Mouse (Mus musculus): ENCODE measurements around the gene Mgat4c. TPM values are rescaled to one million over a fixed set of nuclear protein-coding genes. Genes with fewer than 3 reads are reported as not detected.
A peak's percentile ranks its signal among the peaks of the same experiment; 100 is the strongest.

Mgat4c gene
- total and polyA plus RNA-seq, 2 experiments from 2014 or later: 50.3 to 81.8 TPM

DNA sequence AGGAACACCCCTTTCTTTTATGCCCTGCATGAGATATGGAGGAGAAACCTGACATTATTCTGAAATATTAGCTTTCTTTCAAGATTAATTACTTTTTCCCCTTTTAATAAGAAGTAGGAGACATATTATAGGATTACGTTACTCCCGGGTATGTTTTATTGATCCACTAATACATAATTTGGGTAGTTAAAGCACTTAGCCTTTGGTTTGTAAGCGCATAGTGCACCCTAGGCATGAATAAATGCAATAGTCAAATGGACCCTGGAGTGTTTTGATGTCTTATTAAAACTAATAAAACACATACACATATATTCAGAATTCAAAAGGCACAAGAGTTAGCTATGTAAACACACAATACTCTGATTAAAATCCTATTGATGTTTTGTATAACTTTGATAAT lies 374.9 kb downstream of the Mgat4c start:
- Histone ChIP-seq H3K27me3 (ENCODE audit: insufficient read depth, low read length) (no peaks in the 10 kb centered on the region), H3K9me3 (ENCODE audit: low read length) (no peaks in the 10 kb centered on the region), H3K4me2 (ENCODE audit: low read depth, low read length, poor library complexity, severe bottlenecking) (no peak overlapping the region), H3K27ac (ENCODE audit: low read depth, low read length) (no peak overlapping the region), H3K4me3 (ENCODE audit: low read depth, low read length) (no peak overlapping the region), H3K4me1 (ENCODE audit: insufficient read depth, low read length) (no peaks in the 10 kb centered on the region), H3K9ac (replicated peaks; ENCODE audit: low read length, poor library complexity, severe bottlenecking) (no peak overlapping the region), H3K36me3 (ENCODE audit: insufficient read depth, low read length) (no peaks in the 10 kb centered on the region)
- no peak for DNase-seq (ENCODE audit: low spot score)
- 59% methylated on average over 3 of the region's 3 CpGs for WGBS
- no peak for ATAC-seq (ENCODE audit: low FRiP score)
- no peak for TF ChIP-seq CTCF (IDR thresholded peaks at IDR 0.05)

DNA sequence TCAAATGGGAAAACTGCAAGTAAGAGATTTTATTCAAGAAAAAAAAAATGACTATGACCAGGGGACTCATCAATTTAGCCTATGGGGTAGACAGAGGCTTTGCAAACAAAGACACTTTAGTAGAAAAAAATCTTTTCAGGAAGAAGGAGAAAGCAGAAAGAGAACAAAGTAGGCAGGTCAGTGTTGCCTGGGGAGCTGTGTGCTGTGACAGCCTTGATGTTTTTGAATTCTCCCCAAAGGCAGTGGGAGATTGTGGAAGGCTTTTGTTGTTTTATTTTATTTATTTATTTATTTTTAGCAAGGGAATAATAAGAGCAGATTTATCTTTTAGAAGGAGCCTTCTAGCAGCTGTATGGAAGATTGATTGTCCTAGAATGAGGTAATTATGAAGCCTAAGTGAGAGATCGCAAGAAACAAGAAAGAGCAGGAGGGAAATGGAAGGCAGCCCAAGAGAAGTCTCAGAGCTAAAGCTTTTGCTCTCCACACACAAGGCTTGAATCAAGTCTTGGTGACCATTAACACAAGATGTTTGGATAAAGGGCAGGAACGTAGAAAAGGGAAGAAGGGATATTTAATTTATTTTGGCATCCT lies 375.8 kb downstream of the Mgat4c start:
- DNase-seq (ENCODE audit: low spot score) (peak; percentile 19), ATAC-seq (ENCODE audit: low FRiP score) (no peak)

DNA sequence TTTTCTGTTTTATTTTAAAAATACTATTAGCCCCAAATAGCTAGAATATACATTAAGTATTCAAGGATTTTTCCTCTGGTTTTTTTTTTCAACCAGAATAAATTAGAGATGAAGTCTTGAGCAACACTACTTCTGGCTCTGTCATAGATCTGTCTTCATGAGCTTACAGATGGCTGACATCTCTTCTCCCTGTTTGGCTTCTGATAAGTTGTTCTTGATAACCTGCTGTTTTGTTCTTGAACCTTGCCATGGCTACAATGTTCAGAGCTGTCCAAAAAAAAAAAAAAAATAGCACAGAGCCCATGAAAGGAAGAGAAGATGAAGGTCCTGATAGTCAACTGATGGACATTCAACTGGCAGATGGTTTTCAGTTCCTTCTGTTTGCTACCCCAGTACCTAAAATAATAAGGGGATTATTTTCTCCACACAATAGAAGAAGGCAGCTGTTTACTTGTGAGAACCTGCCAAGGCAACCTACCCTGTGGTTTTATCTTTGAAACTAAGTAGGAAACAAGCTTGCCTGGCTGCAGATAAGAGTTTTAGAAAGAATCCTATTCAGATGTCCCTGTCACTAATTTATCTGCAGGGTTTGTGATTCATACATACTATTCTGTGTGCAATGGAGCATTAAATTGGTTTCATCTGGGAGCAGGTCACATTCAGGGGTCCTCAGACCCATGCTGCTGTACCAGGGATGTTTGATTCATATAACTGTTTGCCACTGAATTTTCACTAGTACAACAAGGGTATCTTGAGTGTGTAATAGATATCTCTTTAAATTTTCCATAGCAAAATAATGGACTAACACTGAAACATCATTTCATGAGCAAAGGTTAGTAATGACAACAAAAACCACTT lies 393.5 kb downstream of the Mgat4c start:
- H3K36me3 ChIP-seq (ENCODE audit: insufficient read depth, low read length): no peaks in the 10 kb centered on the region
- H3K4me1 ChIP-seq (ENCODE audit: insufficient read depth, low read length): no peaks in the 10 kb centered on the region
- ATAC-seq (ENCODE audit: low FRiP score): no peak
- H3K9ac ChIP-seq (replicated peaks; ENCODE audit: low read length, poor library complexity, severe bottlenecking): no peak overlapping the region
- H3K4me3 ChIP-seq (ENCODE audit: low read depth, low read length): no peak overlapping the region
- peak; percentile 4 for DNase-seq (ENCODE audit: low spot score)
- no peak overlapping the region for H3K4me2 ChIP-seq (ENCODE audit: low read depth, low read length, poor library complexity, severe bottlenecking)
- no peak overlapping the region for H3K27ac ChIP-seq (ENCODE audit: low read depth, low read length)
- no peak for TF ChIP-seq CTCF (IDR thresholded peaks at IDR 0.05)
- no peaks in the 10 kb centered on the region for H3K9me3 ChIP-seq (ENCODE audit: low read length)
- no peaks in the 10 kb centered on the region for H3K27me3 ChIP-seq (ENCODE audit: insufficient read depth, low read length)

More for the DNA sequence above, 375.8 kb downstream of the Mgat4c start:
- TF ChIP-seq CTCF (IDR thresholded peaks at IDR 0.05): no peak
- Histone ChIP-seq H3K4me3 (ENCODE audit: low read depth, low read length) (no peak overlapping the region), H3K4me1 (ENCODE audit: insufficient read depth, low read length) (no peaks in the 10 kb centered on the region), H3K9ac (replicated peaks; ENCODE audit: low read length, poor library complexity, severe bottlenecking) (no peak overlapping the region), H3K9me3 (ENCODE audit: low read length) (no peaks in the 10 kb centered on the region), H3K27me3 (ENCODE audit: insufficient read depth, low read length) (no peaks in the 10 kb centered on the region), H3K36me3 (ENCODE audit: insufficient read depth, low read length) (no peaks in the 10 kb centered on the region), H3K27ac (ENCODE audit: low read depth, low read length) (no peak overlapping the region), H3K4me2 (ENCODE audit: low read depth, low read length, poor library complexity, severe bottlenecking) (no peak overlapping the region)
- WGBS: 23% methylated on average over 2 of the region's 2 CpGs

DNA sequence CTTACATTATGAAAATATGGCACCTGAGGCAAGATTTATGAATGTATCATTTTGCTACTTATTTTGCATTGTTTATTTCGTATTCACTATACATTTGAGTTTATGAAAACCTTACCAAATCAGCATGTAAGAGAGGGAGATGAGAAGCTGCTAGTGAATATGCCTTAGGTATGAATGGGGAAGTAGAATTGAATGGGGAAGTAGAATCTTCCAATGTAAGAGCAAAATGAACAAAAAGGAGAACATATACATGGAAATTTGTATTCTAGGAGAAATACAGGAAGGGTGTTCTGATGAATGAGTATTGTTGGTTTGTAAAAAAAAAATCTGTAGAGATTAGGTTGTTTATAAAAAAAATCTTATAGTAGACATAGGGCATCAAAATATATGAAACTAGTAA lies 441.9 kb downstream of the Mgat4c start:
- no peak overlapping the region for H3K4me3 ChIP-seq (ENCODE audit: low read depth, low read length)
- no peaks in the 10 kb centered on the region for H3K4me1 ChIP-seq (ENCODE audit: insufficient read depth, low read length)
- H3K4me2 ChIP-seq (ENCODE audit: low read depth, low read length, poor library complexity, severe bottlenecking): no peak overlapping the region
- no peaks in the 10 kb centered on the region for H3K36me3 ChIP-seq (ENCODE audit: insufficient read depth, low read length)
- ATAC-seq (ENCODE audit: low FRiP score) (no peak), DNase-seq (ENCODE audit: low spot score) (no peak)
- WGBS: 55% methylated on average over 1 of the region's 1 CpGs
- no peaks in the 10 kb centered on the region for H3K9me3 ChIP-seq (ENCODE audit: low read length)
- no peaks in the 10 kb centered on the region for H3K27me3 ChIP-seq (ENCODE audit: insufficient read depth, low read length)
- no peak overlapping the region for H3K27ac ChIP-seq (ENCODE audit: low read depth, low read length)
- H3K9ac ChIP-seq (replicated peaks; ENCODE audit: low read length, poor library complexity, severe bottlenecking): no peak overlapping the region
- TF ChIP-seq CTCF (IDR thresholded peaks at IDR 0.05): no peak

DNA sequence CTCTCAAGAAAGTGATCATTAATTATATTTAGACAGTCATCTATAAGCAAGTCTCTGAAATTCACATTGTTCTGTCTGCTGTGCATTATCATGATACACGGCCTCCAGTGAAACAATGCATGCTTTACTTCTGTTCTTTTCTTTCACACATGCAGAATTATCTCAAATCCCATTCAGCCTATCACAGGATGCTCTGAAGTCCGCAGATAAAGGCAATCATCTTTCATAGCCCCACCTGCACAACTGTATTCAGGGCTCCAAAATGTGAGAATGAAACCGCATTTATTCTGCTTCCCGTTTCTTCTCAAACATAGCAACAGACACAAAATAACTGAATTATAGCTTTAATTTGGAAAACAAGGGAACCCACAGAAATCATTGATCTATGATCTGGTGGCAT lies 446.1 kb downstream of the Mgat4c start:
- H3K9me3 ChIP-seq (ENCODE audit: low read length): no peaks in the 10 kb centered on the region
- ATAC-seq (ENCODE audit: low FRiP score) (no peak), DNase-seq (ENCODE audit: low spot score) (no peak)
- H3K9ac ChIP-seq (replicated peaks; ENCODE audit: low read length, poor library complexity, severe bottlenecking): no peak overlapping the region
- no peaks in the 10 kb centered on the region for H3K4me1 ChIP-seq (ENCODE audit: insufficient read depth, low read length)
- H3K4me3 ChIP-seq (ENCODE audit: low read depth, low read length): no peak overlapping the region
- TF ChIP-seq CTCF (IDR thresholded peaks at IDR 0.05): no peak
- H3K27ac ChIP-seq (ENCODE audit: low read depth, low read length): no peak overlapping the region
- no peaks in the 10 kb centered on the region for H3K27me3 ChIP-seq (ENCODE audit: insufficient read depth, low read length)
- no peak overlapping the region for H3K4me2 ChIP-seq (ENCODE audit: low read depth, low read length, poor library complexity, severe bottlenecking)
- no peaks in the 10 kb centered on the region for H3K36me3 ChIP-seq (ENCODE audit: insufficient read depth, low read length)
- 75% methylated on average over 4 of the region's 4 CpGs for WGBS

DNA sequence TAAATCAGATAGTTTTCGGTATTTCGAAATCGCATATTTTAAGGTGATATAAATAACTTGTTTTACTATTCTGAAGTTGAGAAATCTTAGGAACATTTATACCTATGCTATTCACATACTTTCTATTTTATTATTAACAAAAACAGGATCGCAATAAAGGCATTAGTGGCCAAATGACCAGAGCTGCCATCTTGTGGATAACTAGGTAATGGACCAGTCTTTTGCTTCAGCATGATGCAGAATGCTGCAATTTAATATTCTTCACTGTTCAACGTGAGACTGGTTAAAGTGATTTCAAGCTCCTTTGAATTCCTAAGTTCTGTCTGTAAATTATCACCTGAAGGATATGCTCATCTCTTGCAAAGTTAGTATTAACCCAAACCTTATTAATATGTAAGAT lies 473.6 kb downstream of the Mgat4c start:
- WGBS: 65% methylated on average over 5 of the region's 5 CpGs
- Histone ChIP-seq H3K4me2 (ENCODE audit: low read depth, low read length, poor library complexity, severe bottlenecking) (no peak overlapping the region), H3K27me3 (ENCODE audit: insufficient read depth, low read length) (no peaks in the 10 kb centered on the region), H3K36me3 (ENCODE audit: insufficient read depth, low read length) (no peaks in the 10 kb centered on the region), H3K27ac (ENCODE audit: low read depth, low read length) (no peak overlapping the region), H3K4me1 (ENCODE audit: insufficient read depth, low read length) (no peaks in the 10 kb centered on the region), H3K9ac (replicated peaks; ENCODE audit: low read length, poor library complexity, severe bottlenecking) (no peak overlapping the region), H3K4me3 (ENCODE audit: low read depth, low read length) (no peak overlapping the region), H3K9me3 (ENCODE audit: low read length) (no peaks in the 10 kb centered on the region)
- DNase-seq (ENCODE audit: low spot score): peak; percentile 73
- peak; percentile 79 for TF ChIP-seq CTCF (IDR thresholded peaks at IDR 0.05)
- no peak for ATAC-seq (ENCODE audit: low FRiP score)
